Mouse (Mus musculus): ENCODE measurements at regions not wholly inside any gene's neighbourhood (a gene's known extent, or its start where the extent isn't known, plus 50 kb on each side); places are given as distances from the start of the nearest gene placed in this dataset.

- TF ChIP-seq USF1 (IDR thresholded peaks at IDR 0.05; ENCODE audit: low read depth), result no peak
- Histone ChIP-seq H3K36me3 (ENCODE audit: control insufficient read depth, insufficient read depth) (no peaks in the 10 kb centered on the region), H3K27me3 (ENCODE audit: control insufficient read depth, insufficient read depth, insufficient read length) (no peaks in the 10 kb centered on the region), H3K4me2 (ENCODE audit: low read depth) (no peak overlapping the region), H3K79me2 (ENCODE audit: control insufficient read depth, insufficient read depth) (no peaks in the 10 kb centered on the region), H3K4me3 (no peak overlapping the region), H3ac (ENCODE audit: control insufficient read depth, insufficient read length) (no peak overlapping the region)
These were observed 257.3 kb upstream of the Gm5148 start for GRCm38 (mm10) chr3:37981481-37982180.

- Histone ChIP-seq H3K4me2 (ENCODE audit: low read depth) (no peak overlapping the region), H3ac (ENCODE audit: control insufficient read depth, insufficient read length) (no peak overlapping the region), H3K36me3 (ENCODE audit: control insufficient read depth, insufficient read depth) (no peaks in the 10 kb centered on the region), H3K79me2 (ENCODE audit: control insufficient read depth, insufficient read depth) (no peaks in the 10 kb centered on the region), H3K27me3 (ENCODE audit: control insufficient read depth, insufficient read depth, insufficient read length) (no peaks in the 10 kb centered on the region), H3K4me3 (no peak overlapping the region)
- no peak for TF ChIP-seq MYOG (IDR thresholded peaks at IDR 0.05; ENCODE audit: control insufficient read depth in 1 of 3, insufficient read depth in 1 of 3, insufficient read length in 2 of 3, low read depth in 2 of 3)
- TF ChIP-seq SRF (IDR thresholded peaks at IDR 0.05; ENCODE audit: control insufficient read depth, insufficient read length, low read depth), result no peak
- no peak for TF ChIP-seq E2F4 (IDR thresholded peaks at IDR 0.05; ENCODE audit: insufficient read depth)
- TF ChIP-seq CEBPB (IDR thresholded peaks at IDR 0.05; ENCODE audit: insufficient read depth, poor library complexity, severe bottlenecking), result no peak
- no peak for TF ChIP-seq REST (IDR thresholded peaks at IDR 0.05; ENCODE audit: insufficient read depth, insufficient read length)
- TF ChIP-seq POLR2A (IDR thresholded peaks at IDR 0.05; ENCODE audit: insufficient read length, low read depth), result no peak
- no peak for TF ChIP-seq USF1 (IDR thresholded peaks at IDR 0.05; ENCODE audit: low read depth)
- TF ChIP-seq TCF3 (IDR thresholded peaks at IDR 0.05; ENCODE audit: insufficient read length, low read depth), result no peak
- no peak for TF ChIP-seq MAX (IDR thresholded peaks at IDR 0.05; ENCODE audit: low read depth)
These were observed 255.6 kb upstream of the Gm5148 start for GRCm38 (mm10) chr3:37979871-37980270.

GRCm38 (mm10) chr3:37978481-37978880 lies 254.2 kb upstream of the Gm5148 start:
- no peak for TF ChIP-seq USF1 (IDR thresholded peaks at IDR 0.05; ENCODE audit: low read depth)
- no peak for TF ChIP-seq MAX (IDR thresholded peaks at IDR 0.05; ENCODE audit: low read depth)
- no peak for TF ChIP-seq E2F4 (IDR thresholded peaks at IDR 0.05; ENCODE audit: insufficient read depth)
- TF ChIP-seq MYOD1 (IDR thresholded peaks at IDR 0.05; ENCODE audit: control insufficient read depth in 1 of 3, insufficient read length in 2 of 3, low read depth in 2 of 3), result no peak
- no peak for TF ChIP-seq CEBPB (IDR thresholded peaks at IDR 0.05; ENCODE audit: insufficient read depth, poor library complexity, severe bottlenecking)
- no peak for TF ChIP-seq POLR2AphosphoS2 (IDR thresholded peaks at IDR 0.05; ENCODE audit: insufficient read length, low read depth)
- TF ChIP-seq POLR2A (IDR thresholded peaks at IDR 0.05; ENCODE audit: insufficient read length, low read depth), result no peak
- no peak for TF ChIP-seq TCF3 (IDR thresholded peaks at IDR 0.05; ENCODE audit: insufficient read length, low read depth)
- TF ChIP-seq SRF (IDR thresholded peaks at IDR 0.05; ENCODE audit: control insufficient read depth, insufficient read length, low read depth), result no peak
- TF ChIP-seq TCF12 (IDR thresholded peaks at IDR 0.05; ENCODE audit: insufficient read depth, poor library complexity, severe bottlenecking), result no peak
- no peak for TF ChIP-seq REST (IDR thresholded peaks at IDR 0.05; ENCODE audit: insufficient read depth, insufficient read length)
- no peak for TF ChIP-seq MYOG (IDR thresholded peaks at IDR 0.05; ENCODE audit: control insufficient read depth in 1 of 3, insufficient read depth in 1 of 3, insufficient read length in 2 of 3, low read depth in 2 of 3)
- H3K4me3 ChIP-seq, result no peak overlapping the region

GRCm38 (mm10) chr3:37977453-37977852 lies 253.2 kb upstream of the Gm5148 start:
- TF ChIP-seq MYOD1 (IDR thresholded peaks at IDR 0.05; ENCODE audit: control insufficient read depth in 1 of 3, insufficient read length in 2 of 3, low read depth in 2 of 3), result no peak
- no peak for TF ChIP-seq POLR2AphosphoS2 (IDR thresholded peaks at IDR 0.05; ENCODE audit: insufficient read length, low read depth)
- TF ChIP-seq TCF3 (IDR thresholded peaks at IDR 0.05; ENCODE audit: insufficient read length, low read depth), result no peak
- TF ChIP-seq USF1 (IDR thresholded peaks at IDR 0.05; ENCODE audit: low read depth), result no peak
- TF ChIP-seq SRF (IDR thresholded peaks at IDR 0.05; ENCODE audit: control insufficient read depth, insufficient read length, low read depth), result no peak
- TF ChIP-seq MYOG (IDR thresholded peaks at IDR 0.05; ENCODE audit: control insufficient read depth in 1 of 3, insufficient read depth in 1 of 3, insufficient read length in 2 of 3, low read depth in 2 of 3), result no peak
- no peak for TF ChIP-seq REST (IDR thresholded peaks at IDR 0.05; ENCODE audit: insufficient read depth, insufficient read length)
- no peak for TF ChIP-seq TCF12 (IDR thresholded peaks at IDR 0.05; ENCODE audit: insufficient read depth, poor library complexity, severe bottlenecking)
- no peaks in the 10 kb centered on the region for H3K36me3 ChIP-seq (ENCODE audit: control insufficient read depth, insufficient read depth)
- H3ac ChIP-seq (ENCODE audit: control insufficient read depth, insufficient read length), result no peak overlapping the region
- no peak overlapping the region for H3K4me3 ChIP-seq
- peak overlapping the region; percentile 65 for H3K4me2 ChIP-seq (ENCODE audit: low read depth)
- H3K79me2 ChIP-seq (ENCODE audit: control insufficient read depth, insufficient read depth), result no peaks in the 10 kb centered on the region
- H3K27me3 ChIP-seq (ENCODE audit: control insufficient read depth, insufficient read depth, insufficient read length), result no peaks in the 10 kb centered on the region

More at GRCm38 (mm10) chr3:37978481-37978880, 254.2 kb upstream of the Gm5148 start:
- no peaks in the 10 kb centered on the region for H3K79me2 ChIP-seq (ENCODE audit: control insufficient read depth, insufficient read depth)
- no peak overlapping the region for H3ac ChIP-seq (ENCODE audit: control insufficient read depth, insufficient read length)
- no peaks in the 10 kb centered on the region for H3K27me3 ChIP-seq (ENCODE audit: control insufficient read depth, insufficient read depth, insufficient read length)
- no peaks in the 10 kb centered on the region for H3K36me3 ChIP-seq (ENCODE audit: control insufficient read depth, insufficient read depth)
- peak overlapping the region; percentile 65 for H3K4me2 ChIP-seq (ENCODE audit: low read depth)

- H3K79me2 ChIP-seq (ENCODE audit: control insufficient read depth, insufficient read depth), result no peaks in the 10 kb centered on the region
- H3ac ChIP-seq (ENCODE audit: control insufficient read depth, insufficient read length), result no peak overlapping the region
- H3K4me2 ChIP-seq (ENCODE audit: low read depth), result peak overlapping the region; percentile 26
- no peaks in the 10 kb centered on the region for H3K27me3 ChIP-seq (ENCODE audit: control insufficient read depth, insufficient read depth, insufficient read length)
- no peak overlapping the region for H3K4me3 ChIP-seq
- no peaks in the 10 kb centered on the region for H3K36me3 ChIP-seq (ENCODE audit: control insufficient read depth, insufficient read depth)
- TF ChIP-seq USF1 (IDR thresholded peaks at IDR 0.05; ENCODE audit: low read depth), result no peak
- TF ChIP-seq MYOG (IDR thresholded peaks at IDR 0.05; ENCODE audit: control insufficient read depth in 1 of 3, insufficient read depth in 1 of 3, insufficient read length in 2 of 3, low read depth in 2 of 3), result peak in 1 of 3 experiments; percentile 30
- no peak for TF ChIP-seq MYOD1 (IDR thresholded peaks at IDR 0.05; ENCODE audit: control insufficient read depth in 1 of 3, insufficient read length in 2 of 3, low read depth in 2 of 3)
- TF ChIP-seq MAX (IDR thresholded peaks at IDR 0.05; ENCODE audit: low read depth), result no peak
These were observed 252.3 kb upstream of the Gm5148 start for GRCm38 (mm10) chr3:37976566-37976965.

All from myocyte (in vitro differentiated cells).